Mouse (Mus musculus) hindbrain, embryonic 11.5 days (tissue): Measurements from ENCODE around the gene Galnt4. TPM values are rescaled to one million over a fixed set of nuclear protein-coding genes. Genes with fewer than 3 reads are reported as not detected.

ENCODE experiments used
- ATAC-seq: fragments of 200-750 bp; cut with Nextera tagmentation; 2 replicates; pipeline ENCODE4 v1.8.0; 2017; ENCODE audit warnings: mild to moderate bottlenecking, moderate TSS enrichment, moderate library complexity; ENCODE audit not compliant: low FRiP score
- DNase-seq: peaks from one replicate; pipeline ENCODE4 v3.0.0-alpha.2; 2015; ENCODE audit warnings: low spot score
- H3K27ac ChIP-seq: fragments of 300-500 bp; sonication (generic); 2 replicates; pipeline ENCODE4 v1.5.1; 2014; ENCODE audit warnings: mild to moderate bottlenecking, low read depth, low read length
- H3K27me3 ChIP-seq: fragments of 300-500 bp; sonication (generic); 2 replicates; pipeline ENCODE4 v1.6.1; 2014; ENCODE audit warnings: mild to moderate bottlenecking, low read length, moderate library complexity, mixed read lengths; ENCODE audit not compliant: control insufficient read depth, insufficient read depth
- H3K36me3 ChIP-seq: fragments of 300-500 bp; sonication (generic); 2 replicates; pipeline ENCODE4 v1.6.1; 2014; ENCODE audit warnings: mild to moderate bottlenecking, low read length, moderate library complexity, mixed read lengths; ENCODE audit not compliant: control insufficient read depth, insufficient read depth
- H3K4me1 ChIP-seq: fragments of 300-500 bp; sonication (generic); replicated peaks from 2 replicates; pipeline ENCODE4 v1.6.1; 2014; ENCODE audit warnings: low read length, mixed read lengths; ENCODE audit not compliant: control insufficient read depth, insufficient read depth
- H3K4me2 ChIP-seq: fragments of 300-500 bp; sonication (generic); replicated peaks from 2 replicates; pipeline ENCODE4 v1.6.1; 2014; ENCODE audit warnings: mild to moderate bottlenecking, low read depth, low read length
- H3K4me3 ChIP-seq: fragments of 300-500 bp; sonication (generic); 2 replicates; pipeline ENCODE4 v1.5.1; 2014; ENCODE audit warnings: low read depth, low read length
- H3K9ac ChIP-seq: fragments of 300-500 bp; sonication (generic); 2 replicates; pipeline ENCODE4 v1.6.1; 2014; ENCODE audit warnings: low read depth, low read length
- H3K9me3 ChIP-seq: fragments of 300-500 bp; sonication (generic); 2 replicates; pipeline ENCODE4 v1.6.1; 2016; ENCODE audit warnings: low read length; ENCODE audit not compliant: control insufficient read depth
- WGBS: fragments of 180-500 bp; shearing (Covaris S2); extraction: QIAGEN DNeasy Blood & Tissue Kit; methylation state at CpG from one replicate; pipeline ENCODE4 v1.1.7; 2014; 5-methylcytosine and 5-hydroxymethylcytosine counted together
- polyA plus RNA-seq: library from polyadenylated mRNA; unstranded; fragments of >200 nt; fragmentation: Nextera tagmentation; extraction: Ambion mirVana; gene quantifications from 2 replicates; pipeline ENCODE4 v1.2.1, GENCODE M21; 2014

Galnt4 gene
- polyA plus RNA-seq: 4.2 and 4.7 TPM in 2 replicates

DNA sequence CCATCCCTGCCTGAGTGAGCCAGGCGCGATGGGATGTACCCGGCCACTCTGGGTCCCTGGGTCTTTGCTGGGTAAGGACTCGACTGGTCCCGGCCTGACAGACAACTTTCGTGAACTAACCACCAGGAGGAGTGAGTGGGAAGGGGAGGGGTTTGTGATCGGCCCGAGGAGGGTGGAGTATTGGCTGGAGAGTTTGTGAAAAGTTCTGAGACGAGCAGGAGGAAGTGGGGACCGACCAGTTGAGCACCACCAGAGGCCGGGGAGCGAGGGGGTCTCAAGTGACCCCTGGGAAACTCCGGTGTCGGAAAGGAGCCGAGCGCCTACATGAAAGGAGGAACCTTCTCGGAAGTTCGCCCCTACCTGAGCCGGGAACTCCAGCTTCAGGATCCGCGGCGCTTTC, at the start of gene Galnt4:
Gene Galnt4 (plus strand): TSS at position 196 of the 400 bp plus-strand sequence.
- peak within 1 kb of the TSS; percentile 88 for H3K4me2 ChIP-seq
- WGBS: under 1% methylated on average over 22 of the region's 22 CpGs

GRCm38 (mm10) chr10:99060588-99060987, 47.4 kb upstream of the Galnt4 start:
- Histone ChIP-seq H3K4me2 (no peak overlapping the region), H3K9me3 (no peaks in the 10 kb centered on the region), H3K27ac (no peak overlapping the region), H3K4me3 (no peak overlapping the region), H3K27me3 (no peaks in the 10 kb centered on the region), H3K9ac (no peak overlapping the region), H3K36me3 (no peaks in the 10 kb centered on the region), H3K4me1 (no peaks in the 10 kb centered on the region)
- ATAC-seq (no peak), DNase-seq (no peak)
- WGBS: 94% methylated on average over 7 of the region's 7 CpGs

More for the DNA sequence above, at the start of gene Galnt4:
- Histone ChIP-seq H3K4me3 (peak within 1 kb of the TSS; percentile 83), H3K27me3 (no peaks in the 10 kb centered on the region), H3K27ac (peak within 1 kb of the TSS; percentile 82), H3K36me3 (peaks cover 8% of the 10 kb centered on the region; the same call in 1 of the 2 replicates), H3K4me1 (no peaks in the 10 kb centered on the region; the same call in 1 of the 2 replicates), H3K9ac (peak within 1 kb of the TSS; percentile 84), H3K9me3 (no peaks in the 10 kb centered on the region)
- ATAC-seq (peak; percentile 81), DNase-seq (peak; percentile 78)

DNA sequence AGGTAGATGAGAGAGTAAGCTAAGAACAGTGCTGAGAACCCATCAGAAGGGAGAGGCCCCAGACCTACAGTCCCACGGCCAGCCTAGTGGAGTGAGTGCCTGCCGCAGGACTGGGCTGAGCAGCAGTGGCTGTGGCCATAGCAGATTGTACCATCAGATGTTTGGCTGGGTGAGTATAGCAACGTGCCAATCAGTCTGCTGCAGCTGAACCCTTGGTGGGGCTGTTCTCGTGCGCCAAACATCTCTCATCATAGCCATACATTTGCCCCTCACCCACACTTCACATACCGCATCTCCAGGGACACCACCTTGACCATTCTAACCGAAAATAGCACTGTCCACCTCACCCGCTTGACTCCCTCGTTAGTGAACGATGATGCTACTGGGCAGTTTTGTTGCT, 46.5 kb upstream of the Galnt4 start:
- DNase-seq: no peak
- 93% methylated on average over 10 of the region's 10 CpGs for WGBS

DNA sequence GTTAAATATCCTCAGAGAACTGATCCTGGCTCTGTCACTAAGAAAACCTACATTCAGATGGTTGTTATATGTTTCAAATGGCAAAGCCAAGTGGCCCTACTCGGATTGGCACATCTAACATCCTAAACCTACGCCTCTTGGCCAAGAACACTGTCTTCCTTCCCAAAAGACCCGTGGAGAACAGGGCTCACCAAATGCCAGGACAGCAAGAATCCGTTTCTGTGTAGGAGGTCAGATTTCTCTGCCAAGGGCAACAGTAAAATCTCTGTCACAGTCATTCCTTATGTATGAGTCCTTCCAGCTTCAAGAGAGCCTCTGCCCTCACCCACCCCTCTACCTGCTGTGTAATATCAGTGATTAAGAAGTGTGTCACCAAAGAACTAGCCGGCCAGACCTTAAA, 45.4 kb upstream of the Galnt4 start:
- DNase-seq: no peak
- no peaks in the 10 kb centered on the region for H3K27me3 ChIP-seq
- H3K9me3 ChIP-seq: no peaks in the 10 kb centered on the region
- no peak overlapping the region for H3K4me3 ChIP-seq
- no peak overlapping the region for H3K4me2 ChIP-seq
- no peak overlapping the region for H3K9ac ChIP-seq
- H3K36me3 ChIP-seq: no peaks in the 10 kb centered on the region
- no peaks in the 10 kb centered on the region for H3K4me1 ChIP-seq
- WGBS: 84% methylated on average over 5 of the region's 5 CpGs
- no peak for ATAC-seq
- H3K27ac ChIP-seq: no peak overlapping the region

More for the DNA sequence above, 46.5 kb upstream of the Galnt4 start:
- H3K4me1 ChIP-seq: no peaks in the 10 kb centered on the region
- no peaks in the 10 kb centered on the region for H3K9me3 ChIP-seq
- H3K4me3 ChIP-seq: no peak overlapping the region
- H3K27ac ChIP-seq: no peak overlapping the region
- no peaks in the 10 kb centered on the region for H3K27me3 ChIP-seq
- no peak for ATAC-seq
- H3K4me2 ChIP-seq: no peak overlapping the region
- no peaks in the 10 kb centered on the region for H3K36me3 ChIP-seq
- no peak overlapping the region for H3K9ac ChIP-seq

- ATAC-seq (no peak), DNase-seq (peak; percentile 8)
- no peaks in the 10 kb centered on the region for H3K36me3 ChIP-seq
- no peak overlapping the region for H3K27ac ChIP-seq
- 74% methylated on average over 18 of the region's 18 CpGs for WGBS
- no peak overlapping the region for H3K4me3 ChIP-seq
- H3K9me3 ChIP-seq: no peaks in the 10 kb centered on the region
- no peak overlapping the region for H3K4me2 ChIP-seq
- H3K9ac ChIP-seq: no peak overlapping the region
- no peaks in the 10 kb centered on the region for H3K27me3 ChIP-seq
- H3K4me1 ChIP-seq: no peaks in the 10 kb centered on the region
Measured at GRCm38 (mm10) chr10:99076113-99076895, 31.7 kb upstream of the Galnt4 start.

GRCm38 (mm10) chr10:99078621-99079020, 29.3 kb upstream of the Galnt4 start:
- H3K36me3 ChIP-seq: no peaks in the 10 kb centered on the region
- H3K9ac ChIP-seq: no peak overlapping the region
- H3K4me3 ChIP-seq: no peak overlapping the region
- no peak for ATAC-seq
- WGBS: 88% methylated on average over 2 of the region's 2 CpGs
- DNase-seq: no peak
- no peak overlapping the region for H3K4me2 ChIP-seq
- no peaks in the 10 kb centered on the region for H3K27me3 ChIP-seq
- no peaks in the 10 kb centered on the region for H3K9me3 ChIP-seq
- H3K4me1 ChIP-seq: no peaks in the 10 kb centered on the region
- no peak overlapping the region for H3K27ac ChIP-seq

GRCm38 (mm10) chr10:99081569-99081990, 26.4 kb upstream of the Galnt4 start:
- Histone ChIP-seq H3K4me3 (no peak overlapping the region), H3K4me2 (no peak overlapping the region), H3K9me3 (no peaks in the 10 kb centered on the region), H3K36me3 (no peaks in the 10 kb centered on the region), H3K27ac (no peak overlapping the region), H3K27me3 (no peaks in the 10 kb centered on the region), H3K4me1 (no peaks in the 10 kb centered on the region), H3K9ac (no peak overlapping the region)
- WGBS: 91% methylated on average over 10 of the region's 10 CpGs
- no peak for ATAC-seq
- no peak for DNase-seq

DNA sequence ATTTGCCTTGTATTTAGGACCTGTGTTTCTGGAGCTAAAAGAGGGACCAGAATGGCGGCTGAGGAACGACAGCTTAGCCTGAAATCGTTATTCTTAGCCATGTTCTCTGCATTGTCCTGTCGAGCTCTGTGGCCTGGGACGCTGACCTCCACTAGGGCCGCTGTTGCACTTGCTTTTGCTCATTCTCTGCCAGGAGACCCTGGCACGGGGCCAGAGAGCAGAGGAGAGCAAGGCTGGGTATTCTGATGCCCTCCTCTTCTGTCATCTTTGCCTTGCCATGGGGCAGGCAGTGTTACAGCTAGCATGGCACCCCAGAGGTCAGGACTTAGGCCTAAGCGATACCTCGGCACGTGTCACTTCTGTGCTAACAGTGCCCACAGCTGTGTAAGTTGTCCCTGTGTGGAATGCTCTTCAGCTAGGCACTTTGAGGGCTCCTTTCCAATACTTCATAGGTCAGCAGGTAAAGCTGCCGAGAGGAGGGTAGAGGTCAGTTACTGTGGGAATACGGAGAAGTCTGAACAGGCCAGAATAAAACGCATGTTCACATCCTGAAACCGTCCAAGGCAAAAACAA, 24.4 kb upstream of the Galnt4 start:
- no peaks in the 10 kb centered on the region for H3K36me3 ChIP-seq
- no peak overlapping the region for H3K4me3 ChIP-seq
- H3K9ac ChIP-seq: no peak overlapping the region
- no peak for DNase-seq
- no peak overlapping the region for H3K27ac ChIP-seq
- no peak overlapping the region for H3K4me2 ChIP-seq
- H3K4me1 ChIP-seq: no peaks in the 10 kb centered on the region
- H3K9me3 ChIP-seq: no peaks in the 10 kb centered on the region
- no peak for ATAC-seq
- 86% methylated on average over 14 of the region's 14 CpGs for WGBS
- no peaks in the 10 kb centered on the region for H3K27me3 ChIP-seq
